ENCODE assay signal across 10 mouse cellular contexts in the genomic region with DNA sequence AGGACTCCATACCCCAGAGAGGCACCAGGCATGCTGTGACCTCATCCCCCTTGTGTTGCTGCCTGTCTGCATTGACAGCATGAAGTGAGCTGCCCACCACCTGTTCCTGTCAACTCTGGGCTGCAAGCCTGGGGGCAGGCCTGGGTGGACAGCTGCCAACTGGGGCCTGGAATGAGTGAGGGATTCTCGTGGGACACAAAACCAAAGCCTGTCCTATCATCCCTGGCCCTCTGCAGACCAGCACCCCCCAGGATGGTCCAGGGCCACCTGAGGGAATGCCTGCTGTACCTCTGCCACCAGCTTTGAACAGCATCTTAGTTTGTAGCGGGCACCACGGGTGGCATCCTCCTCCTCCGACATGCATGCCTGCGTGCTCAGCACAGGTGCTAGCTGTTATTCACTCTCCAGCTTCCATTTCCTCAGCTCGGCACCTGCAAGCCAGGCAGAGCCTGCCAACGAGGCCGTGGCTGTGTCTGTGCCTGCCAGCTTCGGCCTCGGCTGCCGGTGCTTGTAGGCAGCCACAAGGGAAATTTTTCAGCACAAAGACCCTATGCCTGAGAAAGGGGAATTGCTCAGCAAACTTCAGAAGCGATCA. TPM values are rescaled to one million over a fixed set of nuclear protein-coding genes. Genes with fewer than 3 reads are reported as not detected.
A peak's percentile ranks its signal among the peaks of the same experiment; 100 is the strongest.
DNase-seq lines count a peak whose midpoint lies in the region; ATAC-seq lines count a peak whose summit lies in the region.
"Had no signal": no experiment of that assay in that cellular context is flagged by ENCODE, and none has a peak within 500 bp of the region (broad histone marks: within the 10 kb centered on the region; RNA-seq: fewer than 3 reads in every experiment).

No protein-coding gene starts in this region.

- DNase-seq in left cerebral cortex, postnatal 4 days: peak; percentile 77
- DNase-seq in left cerebral cortex, adult 11 months (ENCODE audit: low spot score): no peak
- peak; percentile 62 for DNase-seq in cerebellum, adult 9-10 months
- DNase-seq in thymus, postnatal 0 days (ENCODE audit: low spot score): no peak
- no peak for DNase-seq in heart, adult 18-20 months
- DNase-seq: lung, embryonic 14.5 days had no signal

- H3K27me3 ChIP-seq in hindbrain, embryonic 16.5 days (replicated peaks; ENCODE audit: control insufficient read depth, insufficient read depth, low read length): no peaks in the 10 kb centered on the region

- intact Hi-C loops in left cerebral cortex, postnatal 4 days (cut with DNase I): no loop called here

- no peak overlapping the region for H3K4me2 ChIP-seq in hindbrain, embryonic 16.5 days (ENCODE audit: low read length)
- H3K4me2 ChIP-seq: lung, embryonic 14.5 days; midbrain, embryonic 12.5 days had no signal

- WGBS in hindbrain, embryonic 16.5 days: 61% methylated on average over 12 of the region's 12 CpGs

- no peak overlapping the region; the same call in 1 of the 2 replicates for H3K27ac ChIP-seq in hindbrain, embryonic 16.5 days (ENCODE audit: low read depth, low read length)
- H3K27ac ChIP-seq: midbrain, embryonic 12.5 days had no signal

- no peak overlapping the region for H3K9ac ChIP-seq in hindbrain, embryonic 16.5 days (ENCODE audit: low read depth, low read length)
- H3K9ac ChIP-seq: lung, embryonic 14.5 days; midbrain, embryonic 12.5 days had no signal

- H3K4me3 ChIP-seq in hindbrain, embryonic 16.5 days (ENCODE audit: low read length): no peak overlapping the region
- H3K4me3 ChIP-seq: midbrain, embryonic 12.5 days had no signal

- H3K9me3 ChIP-seq in hindbrain, embryonic 16.5 days (ENCODE audit: control insufficient read depth, low read length): no peaks in the 10 kb centered on the region
- H3K9me3 ChIP-seq: midbrain, embryonic 12.5 days had no signal

- H3K36me3 ChIP-seq in hindbrain, embryonic 16.5 days (ENCODE audit: control insufficient read depth, insufficient read depth, low read length): no peaks in the 10 kb centered on the region
- H3K36me3 ChIP-seq: midbrain, embryonic 12.5 days had no signal

- peaks cover 5% of the 10 kb centered on the region; the same call in 1 of the 2 replicates for H3K4me1 ChIP-seq in hindbrain, embryonic 16.5 days (ENCODE audit: control insufficient read depth, insufficient read depth, low read depth, low read length)

- peak; percentile 76 for ATAC-seq in cerebellum, adult (ENCODE audit: insufficient number of reproducible peaks, low FRiP score, low TSS enrichment)
- peak; percentile 58 for ATAC-seq in hindbrain, embryonic 16.5 days
- no peak; the same call in 1 of the 2 replicates for ATAC-seq in frontal cortex, adult (ENCODE audit: low TSS enrichment)

RNA-seq across cellular contexts. Expression of gene Ccne1, which starts 18.3 kb away (rescaled TPM):
- total RNA-seq in left cerebral cortex, postnatal 4 days (2021): 1 to 10 TPM; 8.7 to 8.8 TPM
- 20.2 and 20.8 TPM in 2 replicates for polyA plus RNA-seq in hindbrain, embryonic 16.5 days (2015; fragmentation: Nextera tagmentation; extraction: Ambion mirVana)
- polyA plus RNA-seq in thymus, postnatal 0 days (2015; fragmentation: Nextera tagmentation; extraction: Ambion mirVana): 35.2 and 36.2 TPM in 2 replicates
- total RNA-seq in heart, adult 18-20 months (2021): 1 to 10 TPM; 1.1 to 1.4 TPM

RNA-seq across cellular contexts. Expression of gene 1600014C10Rik, which starts 57.4 kb away (rescaled TPM):
- 10 to 100 TPM; 15.5 to 16.5 TPM for total RNA-seq in left cerebral cortex, postnatal 4 days (2021)
- 32.7 and 33.7 TPM in 2 replicates for polyA plus RNA-seq in hindbrain, embryonic 16.5 days (2015; fragmentation: Nextera tagmentation; extraction: Ambion mirVana)
- polyA plus RNA-seq in thymus, postnatal 0 days (2015; fragmentation: Nextera tagmentation; extraction: Ambion mirVana): 52.8 and 59.9 TPM in 2 replicates
- total RNA-seq in heart, adult 18-20 months (2021): 10 to 100 TPM; 36.7 to 37.9 TPM

Comparison
In these comparisons a context has a peak if more than half of its experiments do, and no peak if none do; other contexts are left out.
1. DNase-seq: peak in left cerebral cortex, postnatal 4 days (single experiment) and cerebellum, adult 9-10 months (single experiment); none in left cerebral cortex, adult 11 months (single experiment), thymus, postnatal 0 days (single experiment) and heart, adult 18-20 months (0 of 2).
2. RNA of gene Ccne1, which starts 18.3 kb away (total RNA-seq): 8.7 to 8.8 TPM in left cerebral cortex, postnatal 4 days; 1.1 to 1.4 TPM in heart, adult 18-20 months; every median in the first group is over 4 times any median in the second.